ENCODE assay signal across 24 mouse cellular contexts in the genomic region with DNA sequence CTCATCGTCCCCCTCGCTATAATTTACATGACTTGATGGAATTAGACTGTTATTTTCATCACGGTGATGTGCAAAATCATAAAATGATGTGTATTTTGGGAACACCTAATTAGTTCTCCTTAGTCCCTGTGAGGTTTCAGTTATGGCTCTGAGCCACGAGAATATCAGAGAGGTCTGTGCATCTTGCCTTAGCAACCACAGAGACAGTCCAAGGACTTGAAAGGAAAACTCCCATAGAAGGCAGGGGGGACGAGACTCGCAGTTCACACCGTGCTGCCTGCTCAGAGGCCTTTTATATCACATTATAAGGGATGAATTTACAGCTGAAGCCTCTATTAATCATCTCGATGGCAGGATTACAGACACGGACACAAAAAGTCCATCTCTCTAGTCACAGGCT.
"Had no signal": no experiment of that assay in that cellular context is flagged by ENCODE, and none has a peak within 500 bp of the region (broad histone marks: within the 10 kb centered on the region; RNA-seq: fewer than 3 reads in every experiment).

No protein-coding gene starts in this region.

- H3K36me3 ChIP-seq: limb, embryonic 12.5 days; limb, embryonic 15.5 days; neural tube, embryonic 12.5 days; neural tube, embryonic 15.5 days had no signal

- H3K4me1 ChIP-seq: kidney, embryonic 15.5 days; limb, embryonic 15.5 days; neural tube, embryonic 12.5 days had no signal

- H3K27ac ChIP-seq: kidney, embryonic 15.5 days; left cerebral cortex, adult 2 months; limb, embryonic 12.5 days; limb, embryonic 15.5 days; liver, embryonic 14.5 days; macrophage; neural tube, embryonic 12.5 days; neural tube, embryonic 15.5 days; stomach, postnatal 0 days had no signal

- ATAC-seq: liver, postnatal 0 days; lung, postnatal 0 days had no signal

- H3K4me2 ChIP-seq: kidney, embryonic 15.5 days; limb, embryonic 12.5 days; limb, embryonic 15.5 days; liver, embryonic 11.5 days; lung, embryonic 14.5 days; neural tube, embryonic 12.5 days; neural tube, embryonic 15.5 days had no signal

- H3K9ac ChIP-seq: kidney, embryonic 15.5 days; limb, embryonic 12.5 days; limb, embryonic 15.5 days; liver, embryonic 14.5 days; liver, postnatal 0 days; lung, embryonic 14.5 days; neural tube, embryonic 12.5 days; neural tube, embryonic 15.5 days had no signal

- DNase-seq: kidney, adult 8-10 months; kidney, postnatal 10 days; kidney, postnatal 36 days; layer of hippocampus, postnatal 36 days; left cerebral cortex, postnatal 4 days; liver, postnatal 0 days; lung, embryonic 14.5 days; right cerebral cortex, adult 18-20 months; right cerebral cortex, postnatal 14 days; right cerebral cortex, postnatal 4 days; thymus, adult 2 months; thymus, postnatal 14 days; thymus, postnatal 4 days had no signal

- H3K4me3 ChIP-seq: kidney, embryonic 15.5 days; left cerebral cortex, adult 2 months; limb, embryonic 12.5 days; limb, embryonic 15.5 days; neural tube, embryonic 12.5 days; neural tube, embryonic 15.5 days had no signal

- H3K9me3 ChIP-seq: kidney, embryonic 15.5 days; limb, embryonic 15.5 days; neural tube, embryonic 12.5 days; neural tube, embryonic 15.5 days had no signal

- H3K27me3 ChIP-seq: kidney, embryonic 15.5 days; limb, embryonic 12.5 days; limb, embryonic 15.5 days; neural tube, embryonic 12.5 days; neural tube, embryonic 15.5 days had no signal
